Mouse (Mus musculus) spleen, adult 2 months (tissue): ENCODE results near the gene Atp6v1g1.

Experiments used
- CTCF ChIP-seq: fragments of 200-500 bp; IDR thresholded peaks from 2 replicates; pipeline ENCODE4 v1.5.1; 2011; ENCODE audit warnings: mild to moderate bottlenecking, inconsistent platforms; ENCODE audit not compliant: insufficient read depth, insufficient read length, insufficient replicate concordance; ENCODE audit errors: extremely low read depth
- POLR2A ChIP-seq: fragments of 200-500 bp; IDR thresholded peaks from 2 replicates; pipeline ENCODE4 v1.6.1; 2011; ENCODE audit warnings: low read depth, low read length, inconsistent platforms

- TF ChIP-seq CTCF, result no peak
- no peak for TF ChIP-seq POLR2A
Measured at GRCm38 (mm10) chr4:63561861-63562675, 17.5 kb downstream of the Atp6v1g1 start.
